Mouse (Mus musculus): ENCODE measurements around the gene 4833439L19Rik.

The 4833439L19Rik gene

DNA sequence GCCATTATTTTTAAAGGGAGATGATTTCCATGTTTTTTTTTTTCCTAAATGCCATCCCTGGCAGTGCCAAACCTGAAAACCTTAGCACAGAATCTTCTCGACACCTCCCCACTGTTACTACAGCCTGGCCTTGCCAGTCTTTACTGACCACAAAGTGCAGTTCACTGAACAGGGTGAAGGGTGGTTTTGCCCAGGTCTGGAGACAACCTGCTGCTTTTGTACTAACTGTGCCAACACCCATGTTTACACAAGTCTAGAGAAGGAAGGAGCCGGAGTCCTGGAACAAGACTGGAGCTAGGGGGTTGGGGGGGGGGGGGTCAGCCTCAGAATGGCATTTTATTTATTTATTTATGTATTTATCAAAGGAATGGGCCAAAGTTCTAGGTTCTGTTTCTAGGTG is 16.1 kb upstream of the 4833439L19Rik start:
- DNase-seq, result no peak

DNA sequence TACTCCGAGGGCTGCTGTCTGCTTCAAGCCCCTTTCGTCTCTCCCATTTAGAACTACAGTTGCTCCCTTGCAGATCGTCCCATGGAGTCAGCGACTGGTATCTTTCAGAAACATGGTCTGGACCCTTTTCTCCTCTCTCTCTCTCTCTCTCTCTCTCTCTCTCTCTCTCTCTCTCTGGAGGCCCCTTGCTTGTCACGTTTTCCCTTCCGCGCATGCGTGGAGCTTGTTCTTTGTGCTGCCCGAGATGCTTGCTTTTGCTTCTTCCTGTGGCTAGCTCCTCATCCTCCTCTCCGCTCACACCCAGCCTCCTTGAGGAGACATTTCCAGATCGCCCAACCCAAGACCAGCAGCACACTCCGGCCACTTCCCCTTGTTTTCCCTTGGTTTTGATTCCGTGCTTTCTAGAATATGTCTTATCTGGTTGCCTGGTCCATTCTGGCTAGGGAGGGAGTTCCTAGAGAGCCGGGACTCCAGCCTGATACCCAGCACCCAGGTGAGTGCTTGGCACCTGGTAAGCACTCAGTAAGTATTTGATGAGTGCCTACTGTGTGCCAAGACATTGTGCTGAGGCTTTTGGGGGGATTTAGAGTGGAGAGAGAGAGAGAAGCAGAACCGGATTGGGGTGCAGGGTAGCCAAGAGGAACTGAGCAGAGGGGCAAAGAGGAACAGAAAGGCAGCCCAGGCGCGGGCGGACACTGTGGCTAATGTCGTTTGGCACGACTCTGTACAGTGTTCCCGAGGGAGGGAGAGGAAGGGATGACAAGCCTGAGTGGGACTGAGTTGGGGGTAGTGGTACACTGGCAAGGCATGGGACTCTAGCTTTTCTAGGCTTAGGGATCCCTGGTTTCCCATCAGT is 12.6 kb upstream of the 4833439L19Rik start:
- no peak for DNase-seq

DNA sequence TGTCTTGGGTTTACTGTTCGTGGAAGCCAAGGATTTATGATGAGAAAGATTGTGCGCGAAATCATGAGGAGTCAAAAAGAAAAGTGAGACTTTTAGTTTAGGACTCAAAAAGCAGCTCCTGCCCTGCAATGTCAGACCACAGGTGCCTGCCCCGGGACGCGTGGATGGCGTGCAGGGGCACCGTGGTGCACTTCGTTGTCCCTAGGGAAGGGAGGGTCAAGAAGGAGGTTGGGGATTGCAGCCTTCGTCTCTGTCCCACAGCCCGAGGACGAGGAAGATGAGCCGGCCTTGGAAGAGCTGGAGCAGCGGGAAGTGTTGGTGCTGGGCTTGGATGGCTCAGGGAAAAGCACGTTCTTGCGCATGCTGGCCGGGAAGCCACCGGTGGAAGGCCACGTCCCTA is 10.3 kb upstream of the 4833439L19Rik start:
- no peak for DNase-seq

DNA sequence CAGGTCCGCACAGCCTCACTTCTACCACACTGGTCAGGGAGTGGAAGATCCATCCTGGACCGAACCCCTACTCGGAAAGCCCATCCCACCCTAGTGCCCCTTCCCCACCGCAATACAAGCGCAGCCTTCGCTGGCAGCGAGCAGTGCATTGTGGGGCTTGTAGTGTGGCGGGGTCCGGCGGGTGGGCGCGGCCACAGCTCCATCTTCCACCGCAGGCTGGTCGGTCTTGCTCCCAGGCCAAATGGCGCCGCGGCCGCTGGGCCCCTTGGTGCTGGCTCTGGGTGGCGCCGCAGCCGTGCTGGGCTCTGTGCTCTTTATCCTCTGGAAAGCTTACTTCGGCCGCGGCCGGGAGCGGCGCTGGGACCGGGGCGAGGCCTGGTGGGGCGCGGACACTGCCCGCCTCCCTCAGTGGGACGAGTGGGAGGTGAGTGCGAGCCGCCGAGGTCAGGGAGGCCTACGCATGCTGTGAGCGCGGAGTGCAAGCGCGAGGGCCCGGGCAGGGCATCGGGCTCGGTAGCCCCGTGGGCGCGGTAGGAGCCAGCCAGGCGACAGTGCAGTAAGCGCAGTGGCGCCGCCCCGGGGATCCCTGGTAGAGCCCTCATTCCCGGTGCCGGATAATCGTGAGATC is 9.7 kb upstream of the 4833439L19Rik start, which contains the start of gene Arl10:
TSS of gene Arl10 (plus strand) at position 162 of the 628 bp plus-strand sequence.
- peak; percentile 60 for DNase-seq

DNA sequence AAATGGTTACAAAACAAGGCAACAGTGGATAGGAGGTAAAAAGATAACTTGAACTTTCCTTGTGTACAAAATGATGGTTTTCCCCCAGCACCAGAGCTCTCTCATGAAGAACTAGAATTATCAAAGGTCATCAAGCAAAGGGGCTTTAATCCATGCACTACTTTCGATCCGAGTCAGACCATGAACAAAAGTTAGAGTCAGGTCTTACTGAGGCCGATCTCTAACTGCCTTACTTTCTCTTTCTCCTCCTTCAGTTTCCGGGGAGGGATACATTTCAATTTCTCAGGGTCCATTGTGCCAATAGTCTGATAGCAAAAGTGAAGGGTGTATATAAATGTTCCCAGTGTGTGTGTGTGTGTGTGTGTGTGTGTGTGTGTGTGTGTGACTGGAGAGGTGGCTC is 7.4 kb upstream of the 4833439L19Rik start:
- no peak for DNase-seq

DNA sequence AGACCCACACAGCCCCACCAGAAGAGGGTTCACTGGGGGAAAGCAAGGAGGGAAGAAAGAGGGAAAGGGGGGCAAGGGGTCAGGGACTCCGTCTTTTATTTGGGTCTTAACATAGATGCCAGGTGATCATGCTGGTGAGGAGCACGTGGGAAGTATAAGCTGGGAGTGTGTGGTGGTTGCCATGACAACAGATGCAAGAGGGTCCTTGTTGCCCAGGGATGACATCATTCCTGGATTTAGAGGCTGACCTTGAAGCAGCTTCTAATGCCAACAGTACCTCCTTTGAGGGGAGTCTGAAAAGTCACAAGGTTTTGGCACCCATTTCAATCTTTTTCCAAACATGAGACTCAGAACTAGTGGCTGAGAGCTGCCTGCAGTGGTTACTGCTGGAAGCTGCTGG is 6.4 kb upstream of the 4833439L19Rik start:
- DNase-seq, result no peak

DNA sequence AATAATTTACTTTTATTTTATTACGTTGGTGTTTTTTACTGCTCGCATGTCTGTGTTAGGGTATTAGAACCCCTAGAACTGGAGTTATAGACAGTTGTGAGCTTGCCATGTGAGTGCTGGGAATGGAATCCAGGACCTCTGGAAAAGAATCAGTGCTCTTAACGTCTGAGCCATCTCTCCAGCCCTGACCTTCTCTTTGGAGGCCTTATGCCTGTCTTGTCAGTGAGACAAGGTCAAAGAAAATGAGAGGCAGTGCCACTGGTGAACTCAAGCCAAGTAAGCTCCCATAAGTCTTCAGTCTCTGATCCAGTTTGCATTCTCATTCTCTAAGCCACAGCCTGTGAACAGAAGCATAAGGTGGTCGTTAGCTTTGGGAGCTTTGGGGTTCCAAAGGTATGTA is 5.5 kb upstream of the 4833439L19Rik start:
- no peak for DNase-seq

DNA sequence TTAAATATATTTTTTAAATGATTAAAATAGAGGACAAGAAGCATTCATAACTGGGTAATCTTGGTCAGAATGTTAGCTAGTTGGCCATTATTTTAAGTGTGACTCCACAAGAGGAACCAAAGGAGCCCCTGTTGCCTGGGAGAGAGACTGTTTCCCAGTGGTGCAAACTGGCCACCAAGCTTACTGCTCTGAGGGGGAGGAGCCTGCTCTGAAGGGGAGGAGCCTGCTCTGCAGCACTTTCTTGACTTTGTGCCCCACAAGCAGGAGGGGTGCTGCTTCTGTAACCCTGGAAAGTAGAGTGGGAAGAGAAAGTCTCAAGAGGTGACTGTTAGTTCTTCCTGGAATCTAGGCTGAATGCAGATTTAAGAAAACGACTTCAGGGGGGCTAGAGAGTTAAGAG is 4.0 kb upstream of the 4833439L19Rik start:
- no peak for DNase-seq

DNA sequence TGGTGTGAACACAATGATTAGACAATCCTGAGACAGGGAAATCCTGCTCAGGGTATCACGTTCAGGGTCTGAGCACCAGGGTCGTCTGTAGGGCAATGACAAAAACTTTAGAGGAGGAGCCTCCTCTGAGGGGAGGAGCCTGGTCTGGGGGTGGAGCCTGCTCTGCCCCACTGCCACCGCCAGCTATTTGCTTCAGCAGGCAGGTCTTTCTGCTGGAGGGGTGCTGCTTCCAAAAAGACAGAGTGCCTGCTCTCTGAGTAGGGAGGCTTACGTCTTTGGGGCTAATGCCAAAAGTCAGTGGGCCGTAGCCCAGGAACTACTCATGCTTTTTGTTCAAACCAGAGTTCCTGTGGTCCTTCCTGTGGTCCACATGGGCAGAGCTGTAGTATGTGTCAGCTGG is 3.1 kb upstream of the 4833439L19Rik start:
- no peak for DNase-seq

DNA sequence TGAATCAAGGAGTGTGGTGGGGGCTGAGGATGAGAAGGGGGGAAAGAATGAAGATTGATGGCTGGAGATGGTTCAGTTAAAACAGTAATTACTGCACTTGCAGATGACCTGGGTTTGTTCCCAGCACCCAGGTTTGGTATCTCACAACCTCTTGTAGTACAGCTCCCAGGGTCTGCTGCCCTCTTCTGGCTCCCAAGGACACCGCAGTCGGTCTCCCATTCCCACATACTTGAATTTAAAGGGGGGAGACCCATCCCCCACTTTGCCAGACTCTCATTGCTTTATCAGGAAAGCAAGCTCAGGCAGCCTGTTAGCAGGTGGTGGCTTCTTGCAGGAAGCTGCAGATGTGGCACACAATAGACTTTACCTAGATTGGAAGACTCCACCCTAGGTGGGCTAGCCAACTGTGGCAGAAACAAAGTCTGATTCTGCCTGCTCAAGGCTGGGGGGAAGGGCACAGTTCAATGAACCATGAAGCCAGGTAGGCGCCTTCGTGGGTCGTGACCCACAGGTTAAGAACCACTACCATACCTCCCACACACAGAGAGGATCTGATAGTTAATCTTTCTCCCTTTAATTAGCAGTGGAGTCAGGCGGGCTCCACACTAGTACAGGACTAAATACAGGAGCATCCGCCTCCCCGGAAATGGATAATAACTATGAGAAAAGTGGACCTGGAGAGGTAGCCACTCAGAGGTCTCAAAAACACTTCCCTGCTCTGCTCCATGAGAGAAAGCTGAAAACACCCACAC is 535 bp upstream of the 4833439L19Rik start:
- peak; percentile 62 for DNase-seq

DNA sequence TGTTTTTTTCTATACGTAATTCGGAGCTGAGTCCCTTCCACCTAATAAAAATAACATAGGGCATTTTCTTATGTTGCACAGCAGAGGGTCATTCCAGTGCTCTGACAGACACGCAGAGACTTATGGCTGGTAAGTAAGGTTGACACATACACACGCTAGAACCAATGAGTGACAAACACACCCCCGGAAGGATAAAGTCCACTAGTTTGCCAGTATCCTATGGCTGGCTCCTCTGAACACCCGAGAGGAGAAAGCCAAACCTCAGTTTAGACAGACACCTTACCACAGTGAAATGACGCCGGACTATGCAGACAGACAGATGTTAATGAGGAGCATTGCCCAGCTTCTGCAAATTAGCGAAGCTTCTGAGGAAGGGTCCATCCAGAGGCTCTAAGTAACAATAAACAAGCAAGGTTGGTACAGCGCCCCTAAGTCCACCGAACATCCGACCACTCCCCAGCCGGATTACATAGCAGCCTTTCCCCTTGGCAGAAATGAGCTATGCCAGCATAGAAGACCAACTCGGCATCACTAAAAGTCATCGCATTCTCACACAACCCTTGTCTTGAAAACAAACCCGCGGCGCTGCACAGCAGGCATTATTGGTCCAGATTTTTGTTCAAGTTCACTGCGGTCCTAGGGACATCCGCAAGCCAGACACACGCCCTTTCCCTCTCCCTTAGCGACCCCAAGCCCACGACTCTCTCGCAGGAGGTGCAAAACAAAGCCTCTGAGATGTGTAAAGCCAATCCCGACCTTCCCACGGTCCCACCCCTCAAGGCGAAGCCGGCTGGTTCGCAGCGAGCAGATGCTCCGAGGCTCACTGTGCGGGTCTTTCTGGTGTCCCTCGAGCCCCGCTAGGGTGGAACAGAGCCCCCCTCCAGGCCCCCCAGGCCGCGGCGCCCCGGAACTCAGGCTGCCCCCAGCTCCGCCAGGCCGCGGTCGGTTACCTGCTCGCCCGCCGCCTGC is 719 bp downstream of the 4833439L19Rik start:
- DNase-seq, result no peak

DNA sequence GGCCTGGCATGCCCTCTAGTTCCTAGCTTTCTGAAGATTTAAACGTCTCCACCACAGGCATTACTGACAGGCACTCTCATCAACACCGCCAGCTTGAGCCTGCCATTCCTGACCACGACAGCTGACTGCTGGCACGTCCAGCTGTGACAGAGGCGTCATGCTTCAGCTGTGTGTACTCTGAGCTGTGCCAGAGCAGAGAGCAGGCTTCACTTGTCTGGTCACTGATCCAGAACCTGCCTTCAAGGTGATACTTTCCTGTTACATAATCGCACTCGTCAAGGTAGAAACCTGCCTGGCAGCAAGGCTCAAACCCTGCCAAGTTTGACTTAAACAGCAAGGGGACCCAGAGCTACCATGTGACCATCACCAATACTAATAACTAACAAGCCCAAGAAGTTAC is 2.7 kb downstream of the 4833439L19Rik start:
- no peak for DNase-seq

DNA sequence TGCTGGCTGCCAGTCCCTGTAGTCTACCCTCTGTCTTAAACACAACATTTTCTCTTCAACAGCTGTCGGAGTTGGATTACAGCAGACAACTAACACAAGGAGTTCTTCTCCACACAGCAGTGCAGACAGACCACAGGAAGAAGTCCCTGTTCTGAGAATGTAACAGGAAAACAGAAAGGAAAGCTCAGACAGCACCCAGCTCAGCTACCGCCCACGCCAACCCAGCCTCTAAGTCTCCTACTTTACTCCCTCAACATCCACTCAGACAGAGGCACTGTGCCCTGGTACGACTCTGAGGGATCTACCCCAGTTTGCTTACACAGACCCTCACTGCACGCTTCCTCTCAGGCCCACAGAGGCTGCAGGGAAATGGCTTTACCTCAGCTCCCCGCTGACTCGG is 4.6 kb downstream of the 4833439L19Rik start:
- no peak for DNase-seq

DNA sequence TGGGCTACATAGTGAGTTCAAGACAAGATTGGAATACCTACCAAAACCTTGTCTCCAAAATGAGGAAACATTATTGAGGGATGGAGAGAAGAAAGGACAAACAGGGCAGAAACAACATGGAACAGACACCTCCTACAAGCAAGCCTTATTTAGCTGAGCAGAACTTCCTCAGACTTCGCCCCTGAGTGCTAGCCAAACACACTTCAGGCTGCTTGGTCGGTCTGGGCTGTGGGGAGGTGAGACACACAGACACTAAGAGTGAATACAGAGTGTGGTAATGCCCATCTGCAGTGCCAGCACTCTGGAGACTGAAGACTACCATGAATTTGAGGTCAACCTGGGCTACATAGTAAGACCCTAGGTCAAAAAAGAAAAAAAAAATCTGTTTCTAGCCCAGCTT is 5.6 kb downstream of the 4833439L19Rik start:
- DNase-seq, result no peak

DNA sequence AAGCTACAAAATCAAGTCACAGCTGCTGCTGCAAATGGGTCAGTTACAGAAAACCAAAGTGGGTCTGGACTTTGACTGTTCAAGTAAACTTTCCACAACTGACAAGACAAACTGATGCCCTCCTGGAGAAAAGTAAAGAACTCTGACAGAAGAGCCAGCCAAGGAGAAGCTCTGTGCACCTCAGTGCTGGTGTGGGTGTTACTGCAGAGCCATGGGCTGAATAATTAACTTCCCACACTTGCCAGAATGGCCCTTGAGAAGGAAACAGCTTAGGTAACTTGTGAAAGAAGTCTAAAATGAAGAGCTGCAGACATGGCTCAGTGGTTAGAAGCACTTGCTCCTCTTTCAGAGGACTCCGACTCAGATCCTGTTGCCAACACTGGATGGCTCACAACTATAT is 7.6 kb downstream of the 4833439L19Rik start:
- no peak for DNase-seq

DNA sequence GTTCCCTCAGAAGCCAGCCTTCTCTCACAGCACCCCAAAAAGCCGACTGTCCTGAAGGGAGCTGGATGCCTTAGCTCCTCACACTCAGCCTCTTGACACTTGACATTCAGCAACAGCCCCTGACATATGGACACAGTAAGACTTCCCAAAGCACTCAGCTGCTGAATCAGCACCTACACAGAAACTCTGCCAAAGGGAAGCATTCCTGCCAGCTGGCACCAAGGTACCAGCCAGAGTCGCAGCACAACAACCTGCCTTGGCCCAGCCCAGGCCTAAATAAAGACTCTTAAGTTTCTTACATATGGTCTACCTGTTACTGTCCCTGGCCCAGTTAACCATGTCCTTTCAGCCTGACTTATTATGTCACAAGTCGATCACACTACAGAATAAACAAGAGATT is 8.4 kb downstream of the 4833439L19Rik start:
- DNase-seq, result no peak

DNA sequence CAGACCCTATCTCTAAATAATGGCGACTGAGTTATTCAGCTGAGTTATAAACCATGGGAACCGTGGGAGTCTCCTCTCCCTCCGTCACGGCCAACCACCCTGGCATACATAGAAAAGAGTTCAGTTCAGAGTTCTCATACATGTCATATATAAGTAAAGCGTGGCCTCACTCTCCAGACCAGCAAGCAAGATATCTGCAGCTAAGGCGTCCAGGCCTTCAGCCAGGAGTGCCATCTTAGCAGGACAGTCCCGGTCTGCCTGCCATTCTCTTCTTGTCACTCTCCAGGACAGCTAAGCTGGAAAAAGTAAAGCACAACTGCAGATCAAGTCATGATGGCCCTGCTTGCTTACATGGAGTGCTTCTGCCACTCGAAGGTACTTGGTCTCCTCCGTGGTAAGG is 9.1 kb downstream of the 4833439L19Rik start:
- DNase-seq, result no peak

DNA sequence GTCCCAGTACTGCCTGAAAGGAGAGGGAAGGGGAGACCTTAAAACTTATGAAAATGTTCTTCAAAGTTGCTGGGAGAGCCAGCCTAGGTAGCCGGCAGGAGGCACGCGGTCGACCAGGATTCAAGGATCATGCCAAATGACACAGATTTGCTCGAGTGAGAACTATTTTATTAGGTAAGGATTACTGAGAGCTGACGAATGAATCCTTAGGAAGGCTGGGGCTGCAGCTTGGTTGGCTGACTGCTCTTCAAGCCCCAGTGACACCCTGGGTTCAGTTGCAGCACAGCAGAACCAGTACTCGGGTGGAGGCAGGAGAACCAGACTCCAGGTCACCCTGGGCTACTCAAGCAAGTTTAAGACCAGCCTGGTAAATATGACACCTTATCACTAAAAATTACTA is 17.2 kb downstream of the 4833439L19Rik start:
- DNase-seq, result no peak

DNA sequence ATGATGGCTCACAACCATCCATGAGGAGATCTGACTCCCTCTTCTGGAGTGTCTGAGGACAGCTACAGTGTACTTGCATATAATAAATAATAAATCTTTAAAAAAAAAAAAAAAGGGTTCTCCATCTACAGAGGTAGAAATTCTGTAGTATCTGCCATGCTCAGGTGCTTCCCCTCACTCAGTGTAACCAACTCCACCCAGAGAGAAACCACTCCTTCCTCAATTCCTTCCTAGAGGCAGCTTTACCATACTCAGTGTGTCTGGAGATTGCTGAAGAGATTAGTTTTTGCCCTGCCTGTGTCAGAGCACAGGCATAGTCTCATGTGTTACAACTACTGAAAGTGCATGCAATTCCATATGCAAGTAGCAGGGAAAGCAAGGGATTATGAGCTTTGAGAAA is 33.1 kb downstream of the 4833439L19Rik start:
- DNase-seq, result no peak

DNA sequence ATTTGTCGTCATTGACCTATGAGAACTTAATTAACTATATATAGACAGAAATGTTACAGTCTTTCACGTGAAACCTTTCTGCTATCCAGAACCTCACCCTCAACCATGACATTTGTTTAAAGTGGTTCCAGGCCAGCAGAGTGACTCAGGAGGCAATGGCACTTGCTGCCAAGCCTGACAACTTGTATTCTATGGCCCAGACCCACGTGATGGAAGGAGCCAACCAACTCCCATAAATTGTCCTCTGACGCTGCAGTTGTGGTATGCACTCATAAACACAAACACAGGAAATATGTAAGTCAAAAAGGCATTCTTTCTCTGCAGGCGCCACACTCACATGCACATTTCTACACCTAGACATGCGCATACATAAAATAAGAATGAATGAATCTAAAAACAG is 38.1 kb downstream of the 4833439L19Rik start:
- DNase-seq, result no peak

DNA sequence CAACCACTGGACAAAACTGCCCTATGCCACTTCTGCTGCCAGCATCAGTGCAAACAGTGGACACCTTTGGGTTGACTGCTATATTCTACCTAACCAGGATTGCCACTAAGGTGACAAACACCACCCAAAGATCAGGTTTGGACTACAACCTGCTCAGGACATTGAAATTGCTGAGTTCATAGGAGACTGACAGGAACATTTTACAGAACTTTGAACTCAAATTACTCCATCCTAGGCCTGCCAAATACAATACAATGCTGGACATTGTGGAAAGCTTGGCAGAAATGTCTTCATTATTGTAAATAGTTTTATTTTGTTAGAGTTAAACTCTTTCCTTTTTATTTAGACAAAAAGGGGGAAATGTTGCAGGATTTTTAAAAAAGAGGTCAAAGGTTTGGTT is 44.1 kb downstream of the 4833439L19Rik start:
- DNase-seq, result no peak

DNA sequence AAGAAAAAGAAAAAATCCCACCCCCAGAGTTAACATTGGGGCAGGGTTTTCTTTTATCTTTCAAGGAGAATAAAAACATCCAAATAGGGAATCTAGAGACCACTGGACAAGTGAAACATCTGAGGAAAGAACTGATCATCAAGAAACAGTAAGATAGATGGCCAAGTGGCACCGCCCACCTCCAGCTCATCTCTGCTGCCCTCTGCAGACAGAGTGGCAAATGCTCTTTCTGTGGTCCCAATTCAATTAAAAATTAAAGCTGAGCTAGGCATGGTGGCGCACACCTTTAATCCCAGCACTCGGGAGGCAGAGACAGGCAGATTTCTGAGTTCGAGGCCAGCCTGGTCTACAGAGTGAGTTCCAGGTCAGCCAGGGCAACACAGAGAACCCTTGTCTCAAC is 45.0 kb downstream of the 4833439L19Rik start:
- DNase-seq, result peak; percentile 41

DNA sequence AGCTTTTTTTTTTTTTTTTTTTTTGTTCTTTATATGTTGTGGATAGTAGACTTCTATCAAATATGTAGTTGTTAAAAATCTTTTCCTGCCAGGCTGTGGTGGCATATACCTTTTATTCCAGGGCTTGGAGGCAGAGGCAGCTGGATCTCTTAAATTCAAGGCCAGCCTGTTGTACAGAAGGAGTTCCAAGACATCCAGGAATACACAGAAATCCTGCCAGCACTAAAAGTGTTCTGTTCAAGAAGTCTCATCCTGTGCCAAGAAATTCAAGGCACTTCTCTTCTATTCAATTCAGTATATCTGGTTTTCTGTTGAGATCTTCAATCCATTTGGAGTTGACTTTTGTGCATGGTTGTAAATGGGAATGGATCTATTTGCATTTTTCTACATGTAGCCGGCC is 59.3 kb downstream of the 4833439L19Rik start:
- DNase-seq, result no peak
